Comparison of ENCODE assay signal across 35 mouse cellular contexts in genomic region chr8:113653151-113653550, GRCm38 (mm10). TPM values are rescaled to one million over a fixed set of nuclear protein-coding genes. Genes with fewer than 3 reads are reported as not detected.
"Had no signal": no experiment of that assay in that cellular context is flagged by ENCODE, and none has a peak within 500 bp of the region (broad histone marks: within the 10 kb centered on the region; RNA-seq: fewer than 3 reads in every experiment).

No protein-coding gene starts in this region.

- H3K4me1 ChIP-seq: limb, embryonic 10.5 days; limb, embryonic 12.5 days; limb, embryonic 13.5 days; limb, embryonic 15.5 days; liver, embryonic 12.5 days; liver, embryonic 13.5 days; liver, embryonic 15.5 days; midbrain, embryonic 10.5 days; midbrain, embryonic 12.5 days; midbrain, embryonic 13.5 days; midbrain, embryonic 15.5 days; neural tube, embryonic 12.5 days; neural tube, embryonic 13.5 days had no signal

- H3K27ac ChIP-seq: limb, embryonic 10.5 days; limb, embryonic 12.5 days; limb, embryonic 13.5 days; limb, embryonic 15.5 days; liver, embryonic 12.5 days; liver, embryonic 13.5 days; liver, embryonic 14.5 days; liver, embryonic 15.5 days; lung, embryonic 15.5 days; macrophage; midbrain, embryonic 10.5 days; midbrain, embryonic 12.5 days; midbrain, embryonic 13.5 days; midbrain, embryonic 15.5 days; neural tube, embryonic 12.5 days; neural tube, embryonic 13.5 days had no signal

- H3K36me3 ChIP-seq: limb, embryonic 10.5 days; limb, embryonic 12.5 days; limb, embryonic 13.5 days; limb, embryonic 15.5 days; liver, embryonic 12.5 days; liver, embryonic 13.5 days; liver, embryonic 15.5 days; lung, embryonic 15.5 days; midbrain, embryonic 10.5 days; midbrain, embryonic 12.5 days; midbrain, embryonic 13.5 days; midbrain, embryonic 15.5 days; neural tube, embryonic 12.5 days; neural tube, embryonic 13.5 days had no signal

- H3K4me2 ChIP-seq: limb, embryonic 12.5 days; limb, embryonic 13.5 days; limb, embryonic 15.5 days; liver, embryonic 11.5 days; liver, embryonic 12.5 days; liver, embryonic 13.5 days; liver, embryonic 15.5 days; lung, embryonic 15.5 days; midbrain, embryonic 11.5 days; midbrain, embryonic 12.5 days; midbrain, embryonic 13.5 days; midbrain, embryonic 15.5 days; neural tube, embryonic 12.5 days; neural tube, embryonic 13.5 days had no signal

- DNase-seq: left cerebral cortex, postnatal 4 days; liver; liver, embryonic 13.5 days; liver, postnatal 0 days; lung, adult 18-20 months; lung, adult 2 months; lung, postnatal 14 days; lung, postnatal 36 days; lung, postnatal 4 days; midbrain, embryonic 14.5 days had no signal

- H3K27me3 ChIP-seq: liver, embryonic 12.5 days; liver, embryonic 13.5 days; liver, embryonic 15.5 days; lung, embryonic 15.5 days; midbrain, embryonic 12.5 days; midbrain, embryonic 13.5 days; midbrain, embryonic 15.5 days; neural tube, embryonic 12.5 days; neural tube, embryonic 13.5 days had no signal

- H3K9ac ChIP-seq: limb, embryonic 12.5 days; limb, embryonic 13.5 days; limb, embryonic 15.5 days; liver, embryonic 12.5 days; liver, embryonic 13.5 days; liver, embryonic 14.5 days; liver, embryonic 15.5 days; liver, postnatal 0 days; lung, embryonic 15.5 days; midbrain, embryonic 12.5 days; midbrain, embryonic 13.5 days; midbrain, embryonic 15.5 days; neural tube, embryonic 12.5 days; neural tube, embryonic 13.5 days had no signal

- H3K9me3 ChIP-seq: limb, embryonic 10.5 days; limb, embryonic 12.5 days; limb, embryonic 13.5 days; limb, embryonic 15.5 days; liver, embryonic 12.5 days; liver, embryonic 13.5 days; liver, embryonic 15.5 days; lung, embryonic 15.5 days; megakaryocyte, embryonic 14.5 days; midbrain, embryonic 10.5 days; midbrain, embryonic 12.5 days; midbrain, embryonic 13.5 days; midbrain, embryonic 15.5 days; neural tube, embryonic 12.5 days; neural tube, embryonic 13.5 days had no signal

- H3K4me3 ChIP-seq: limb, embryonic 10.5 days; limb, embryonic 12.5 days; limb, embryonic 13.5 days; limb, embryonic 15.5 days; liver, embryonic 12.5 days; liver, embryonic 13.5 days; liver, embryonic 15.5 days; lung, embryonic 15.5 days; megakaryocyte, embryonic 14.5 days; midbrain, embryonic 10.5 days; midbrain, embryonic 12.5 days; midbrain, embryonic 13.5 days; midbrain, embryonic 15.5 days; myocyte; neural tube, embryonic 12.5 days; neural tube, embryonic 13.5 days had no signal

- ATAC-seq: liver, embryonic 12.5 days; liver, postnatal 0 days; lung, postnatal 0 days; midbrain, embryonic 13.5 days; midbrain, embryonic 15.5 days; midbrain, embryonic 16.5 days had no signal

RNA-seq across cellular contexts. Expression of gene Syce1l, which starts 10.1 kb away (rescaled TPM):
- polyA plus RNA-seq: limb, embryonic 10.5 days; limb, embryonic 12.5 days; limb, embryonic 13.5 days; limb, embryonic 15.5 days; liver, adult 2 months; liver, embryonic 11.5 days; liver, embryonic 12.5 days; liver, embryonic 13.5 days; liver, embryonic 14.5 days; liver, embryonic 15.5 days; liver, embryonic 16.5 days; liver, postnatal 0 days; lung, adult 2 months; lung, embryonic 15.5 days; lung, embryonic 16.5 days; macrophage; midbrain, embryonic 11.5 days; midbrain, embryonic 12.5 days; midbrain, embryonic 14.5 days; midbrain, embryonic 15.5 days; midbrain, embryonic 16.5 days; myocyte; neural tube, embryonic 11.5 days; neural tube, embryonic 12.5 days; neural tube, embryonic 13.5 days had no signal
